Mouse (Mus musculus) spleen, embryonic (tissue): ENCODE measurements around the gene Jmjd8.

Experiments used
- CTCF ChIA-PET: fragments of 350-600 bp; sonication (Branson Sonifier 250); formaldehyde crosslinking; loops from one replicate; lab custom pipeline; 2022; lab: Charles Lee

Jmjd8 gene

GRCm38 (mm10) chr17:25876347-25876915 lies 47.8 kb downstream of the Jmjd8 start:
- CTCF ChIA-PET = no interaction called here

- CTCF ChIA-PET = no interaction called here
These were observed 48.4 kb downstream of the Jmjd8 start for GRCm38 (mm10) chr17:25877025-25877424.

DNA sequence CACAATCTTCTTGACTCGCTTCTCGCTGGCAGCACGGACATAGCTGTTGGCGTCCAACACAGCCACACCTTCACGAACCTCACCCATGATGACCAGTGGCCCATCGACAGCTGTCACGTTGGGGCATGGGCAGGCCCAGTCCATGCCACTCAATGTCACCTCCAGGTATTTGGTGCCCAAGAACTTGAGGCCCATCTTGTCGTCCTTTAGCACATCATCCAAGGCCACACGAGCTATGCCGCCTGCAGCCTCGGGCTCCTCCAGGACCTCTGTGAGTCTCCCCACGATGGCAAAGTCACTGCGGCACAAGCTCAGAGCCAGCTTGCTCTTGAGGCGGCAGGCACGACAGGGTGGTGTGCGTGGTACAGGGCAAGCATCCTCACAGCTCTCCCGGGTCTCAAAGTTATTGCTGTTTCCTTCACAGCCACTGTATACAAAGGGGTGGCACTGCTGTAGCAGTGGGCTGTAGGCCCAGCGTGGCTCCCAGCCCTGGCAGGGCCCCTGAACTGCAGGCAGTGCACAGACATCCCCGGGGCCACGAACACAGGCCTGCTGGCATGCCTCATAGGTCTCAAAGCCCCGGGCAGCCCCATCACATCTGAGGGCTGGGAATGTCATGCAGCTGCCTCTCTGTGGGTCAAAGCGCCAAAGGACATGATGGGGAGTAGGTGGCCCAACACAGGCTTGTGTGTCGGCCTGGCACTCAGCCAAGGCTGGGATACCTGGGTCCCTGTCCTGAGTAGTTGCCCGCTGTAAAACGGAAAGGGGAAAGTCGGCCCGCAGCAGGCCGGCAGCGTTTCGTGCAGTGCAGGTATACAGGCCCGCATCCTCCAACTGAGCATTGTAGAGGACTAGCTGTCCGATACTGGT lies 49.3 kb downstream of the Jmjd8 start:
- CTCF ChIA-PET = interaction anchor here (0.5 kb wide), 1 partner anchor 101 kb away, joined by 4 read pairs; no protein-coding TSS in a partner anchor

DNA sequence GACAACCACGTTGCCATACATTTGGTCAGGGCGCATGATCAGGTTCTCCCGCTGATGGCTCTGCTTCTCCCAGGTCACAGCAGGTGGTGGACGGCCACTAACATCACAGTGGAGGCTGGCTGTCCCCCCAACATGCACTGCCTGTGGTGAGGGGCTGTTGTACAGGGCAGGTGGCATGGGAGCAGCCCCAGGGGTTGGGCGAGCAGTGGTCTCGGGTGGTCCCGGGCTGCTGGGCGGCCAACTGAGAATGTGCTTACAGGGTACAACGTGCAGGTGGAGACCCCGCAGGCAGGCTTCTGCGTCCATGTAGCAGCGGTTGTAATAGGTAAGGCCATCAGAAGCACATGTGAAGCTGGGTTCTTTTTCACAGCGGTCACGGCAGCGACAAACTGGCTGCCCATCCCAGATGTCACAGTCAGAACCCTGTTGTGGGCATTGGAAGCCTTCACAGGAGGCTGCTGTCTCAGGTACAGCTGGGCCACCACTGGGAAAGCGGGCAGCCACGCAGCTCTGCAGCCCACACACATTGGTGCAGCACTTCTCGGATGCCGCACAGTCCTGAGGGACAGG lies 50.0 kb downstream of the Jmjd8 start:
- CTCF ChIA-PET = interaction anchor here (0.6 kb wide), 1 partner anchor 159 kb away, joined by 4 read pairs; no protein-coding TSS in a partner anchor

DNA sequence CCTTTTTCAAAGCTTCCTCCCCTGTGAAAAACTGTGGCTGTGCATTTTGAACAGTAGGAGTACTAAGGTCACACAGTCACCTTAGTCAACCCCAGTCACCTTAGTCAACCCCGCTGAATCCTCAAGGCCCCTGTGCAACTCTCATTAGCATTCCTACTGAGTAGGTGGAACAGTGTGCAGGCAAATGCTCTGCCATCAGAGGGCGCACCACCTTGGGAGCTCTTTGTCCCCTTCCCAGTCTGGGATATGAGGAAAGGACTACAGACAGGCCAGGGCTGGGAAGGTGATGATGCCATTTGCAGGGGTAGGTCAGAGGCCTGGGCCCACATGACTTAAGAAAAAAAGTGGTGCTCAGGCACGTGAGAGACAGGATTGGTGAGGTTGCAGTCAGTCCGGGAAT lies 50.6 kb downstream of the Jmjd8 start:
- CTCF ChIA-PET = interaction anchor here (0.6 kb wide), 1 partner anchor 158 kb away, joined by 4 read pairs; no protein-coding TSS in a partner anchor

DNA sequence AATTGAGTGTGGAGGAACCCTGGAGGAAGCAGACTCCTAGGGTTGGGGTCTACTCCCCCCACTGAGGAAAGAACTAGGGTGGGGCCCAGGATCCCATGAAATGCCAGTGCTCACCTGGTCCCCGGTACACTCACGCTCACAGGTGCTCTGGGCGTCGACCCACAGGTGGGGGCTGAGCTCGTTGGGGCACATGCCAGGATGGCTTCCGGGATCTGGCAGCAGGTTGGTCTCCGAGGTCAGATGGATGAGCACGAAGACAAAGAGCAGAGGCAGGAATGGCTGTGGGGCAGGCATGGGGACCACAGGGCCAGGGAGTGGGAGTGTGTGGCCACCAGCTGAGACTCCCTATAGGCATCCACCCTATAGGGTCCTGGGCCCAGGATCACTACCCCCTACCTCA lies 51.1 kb downstream of the Jmjd8 start:
- CTCF ChIA-PET = no interaction called here

DNA sequence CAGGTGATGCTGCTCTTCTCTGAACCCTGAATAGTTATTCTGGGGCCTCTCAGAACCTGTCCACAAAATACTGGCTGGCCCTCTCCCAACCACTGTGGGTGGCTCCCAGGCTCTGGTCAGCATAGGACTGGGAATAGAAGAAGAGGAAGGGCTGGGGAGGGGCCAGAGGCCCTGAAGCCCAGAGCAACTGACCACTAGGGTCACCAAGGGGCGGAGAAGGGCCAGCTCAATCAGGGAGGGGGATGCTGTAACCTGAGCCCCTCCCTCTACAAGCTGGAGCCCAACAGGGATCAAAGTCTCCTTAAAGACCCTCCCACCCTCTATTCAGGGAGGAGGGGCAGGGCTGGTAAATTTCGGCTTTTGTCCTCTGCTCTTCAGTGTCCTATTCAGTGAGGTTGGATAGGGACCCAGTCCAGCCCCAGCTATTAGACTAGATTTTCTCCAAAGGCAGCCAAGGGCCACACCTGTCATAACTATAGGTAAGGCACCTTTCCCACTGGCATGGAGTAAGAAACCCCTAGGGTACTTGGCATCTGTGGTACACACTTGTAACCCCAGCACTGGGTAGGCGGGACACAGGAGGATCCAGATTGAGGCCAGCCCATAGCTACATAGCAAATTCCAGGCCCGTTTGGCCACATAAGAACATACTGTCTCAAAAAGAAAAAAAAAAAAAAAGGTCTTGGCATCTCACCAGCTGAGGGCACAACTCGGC lies 51.7 kb downstream of the Jmjd8 start, which contains the start of gene Wfikkn1:
TSS of gene Wfikkn1 (minus strand) at position 663 of the 715 bp plus-strand sequence.
- CTCF ChIA-PET = no interaction called here

GRCm38 (mm10) chr17:25880913-25881641 lies 52.4 kb downstream of the Jmjd8 start:
- CTCF ChIA-PET = no interaction called here
